Mouse (Mus musculus) lung, embryonic 14.5 days (tissue): ENCODE data around the gene Nlrx1. TPM values are rescaled to one million over a fixed set of nuclear protein-coding genes. Genes with fewer than 3 reads are reported as not detected.
"Not testable (repeated sequence)": the region's sequence is repeated elsewhere in the genome, so short reads cannot be mapped to it uniquely, and the experiment has no call there.

Experiments
- ATAC-seq: fragments of 200-750 bp; cut with Nextera tagmentation; 2 replicates; pipeline ENCODE4 v1.8.0; 2017; ENCODE audit warnings: mild to moderate bottlenecking, moderate TSS enrichment, moderate library complexity; ENCODE audit not compliant: insufficient read depth
- DNase-seq: peaks from one replicate; pipeline ENCODE4 v3.0.0-alpha.2; 2015
- H3K27ac ChIP-seq: fragments of 300-500 bp; sonication (generic); 2 replicates; pipeline ENCODE4 v1.5.1; 2014; ENCODE audit warnings: low read depth, mild to moderate bottlenecking, moderate library complexity
- H3K27me3 ChIP-seq: fragments of 300-500 bp; sonication (generic); 2 replicates; pipeline ENCODE4 v1.6.1; 2014; ENCODE audit warnings: low read length, control low read depth; ENCODE audit not compliant: insufficient read depth
- H3K36me3 ChIP-seq: fragments of 300-500 bp; sonication (generic); 2 replicates; pipeline ENCODE4 v1.6.1; 2014; ENCODE audit warnings: control low read depth; ENCODE audit not compliant: insufficient read depth
- H3K4me1 ChIP-seq: fragments of 300-500 bp; sonication (generic); 2 replicates; pipeline ENCODE4 v1.6.1; 2014; ENCODE audit warnings: antibody characterized with exemption, control low read depth; ENCODE audit not compliant: insufficient read depth
- H3K4me2 ChIP-seq: fragments of 300-500 bp; sonication (generic); 2 replicates; pipeline ENCODE4 v1.6.1; 2014; ENCODE audit warnings: mild to moderate bottlenecking
- H3K4me3 ChIP-seq: fragments of 300-500 bp; sonication (generic); 2 replicates; pipeline ENCODE4 v1.5.1; 2014; ENCODE audit warnings: low read depth, low read length
- H3K9ac ChIP-seq: fragments of 300-500 bp; sonication (generic); 2 replicates; pipeline ENCODE4 v1.6.1; 2014
- H3K9me3 ChIP-seq: fragments of 300-500 bp; sonication (generic); 2 replicates; pipeline ENCODE4 v1.6.1; 2016; ENCODE audit warnings: low read depth, low read length, control low read depth
- CTCF ChIP-seq: IDR thresholded peaks from 2 replicates; pipeline ENCODE4 v1.5.1; 2016; ENCODE audit warnings: antibody characterized with exemption, low read depth
- WGBS: fragments of 180-500 bp; shearing (Covaris S2); extraction: QIAGEN DNeasy Blood & Tissue Kit; methylation state at CpG from one replicate; pipeline ENCODE4 v1.1.7; 2014; 5-methylcytosine and 5-hydroxymethylcytosine counted together
- polyA plus RNA-seq: library from polyadenylated mRNA; unstranded; fragments of >200 nt; fragmentation: Nextera tagmentation; extraction: Ambion mirVana; gene quantifications from 2 replicates; pipeline ENCODE4 v1.2.1, GENCODE M21; 2014

Gene Nlrx1
- polyA plus RNA-seq, 1 experiment from 2014 or later, result 9.2 TPM

DNA sequence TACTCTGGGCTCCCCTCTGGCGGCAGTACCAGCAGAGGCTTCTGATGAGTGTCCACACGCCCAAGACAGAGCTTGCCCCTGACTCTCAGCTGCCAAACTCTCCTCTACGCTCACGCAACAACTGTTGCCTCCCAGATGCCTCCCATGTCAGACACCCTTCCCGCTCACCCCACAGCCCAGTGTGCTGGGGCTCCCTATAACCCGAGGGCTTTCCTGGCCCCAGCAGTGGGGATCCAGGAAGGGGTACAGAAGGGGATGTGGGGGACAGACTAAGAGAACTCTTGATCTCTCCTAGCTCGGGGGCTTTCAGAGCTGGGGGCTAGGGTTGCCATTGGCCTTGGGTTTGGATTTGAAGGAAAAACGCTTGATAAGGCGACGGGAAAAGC, 42.3 kb upstream of the Nlrx1 start:
- no peak for TF ChIP-seq CTCF
- DNase-seq (no peak), ATAC-seq (no peak)
- Histone ChIP-seq H3K4me1 (peaks cover 5% of the 10 kb centered on the region; the same call in 1 of the 2 replicates), H3K27ac (peak overlapping the region; percentile 66; the same call in 1 of the 2 replicates), H3K36me3 (peaks cover 30% of the 10 kb centered on the region), H3K27me3 (no peaks in the 10 kb centered on the region), H3K9me3 (no peaks in the 10 kb centered on the region), H3K4me3 (no peak overlapping the region), H3K4me2 (peak overlapping the region; percentile 24; the same call in 1 of the 2 replicates), H3K9ac (peak overlapping the region; percentile 47; the same call in 1 of the 2 replicates)
- WGBS, result 26% methylated on average over 10 of the region's 10 CpGs

DNA sequence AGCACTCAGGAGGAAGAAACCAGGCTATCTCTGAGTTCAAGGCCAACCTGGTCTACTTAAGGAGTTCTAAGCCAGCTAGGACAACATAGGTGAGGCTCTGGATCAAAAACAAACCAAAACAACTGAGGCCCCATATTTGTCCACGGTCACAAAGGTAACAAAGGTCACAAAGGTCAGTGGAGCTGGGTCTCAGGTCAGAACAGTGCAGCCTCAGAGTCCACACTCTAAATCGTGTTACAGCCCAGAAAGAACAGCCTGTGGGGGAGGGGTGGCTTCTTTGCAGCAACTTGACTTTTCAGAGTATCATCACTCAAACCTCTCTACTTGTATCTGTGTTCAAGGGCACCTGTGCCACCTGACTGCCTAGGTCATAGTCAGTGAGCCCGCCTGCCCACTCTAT, 41.4 kb upstream of the Nlrx1 start:
- no peaks in the 10 kb centered on the region for H3K27me3 ChIP-seq
- H3K27ac ChIP-seq, result no peak overlapping the region
- H3K4me1 ChIP-seq, result peaks cover 5% of the 10 kb centered on the region; the same call in 1 of the 2 replicates
- no peaks in the 10 kb centered on the region for H3K9me3 ChIP-seq
- H3K36me3 ChIP-seq, result peaks cover 20% of the 10 kb centered on the region
- H3K4me2 ChIP-seq, result no peak overlapping the region
- 45% methylated on average over 3 of the region's 3 CpGs for WGBS
- no peak for TF ChIP-seq CTCF
- H3K9ac ChIP-seq, result no peak overlapping the region
- H3K4me3 ChIP-seq, result no peak overlapping the region
- ATAC-seq, result no peak
- no peak for DNase-seq

DNA sequence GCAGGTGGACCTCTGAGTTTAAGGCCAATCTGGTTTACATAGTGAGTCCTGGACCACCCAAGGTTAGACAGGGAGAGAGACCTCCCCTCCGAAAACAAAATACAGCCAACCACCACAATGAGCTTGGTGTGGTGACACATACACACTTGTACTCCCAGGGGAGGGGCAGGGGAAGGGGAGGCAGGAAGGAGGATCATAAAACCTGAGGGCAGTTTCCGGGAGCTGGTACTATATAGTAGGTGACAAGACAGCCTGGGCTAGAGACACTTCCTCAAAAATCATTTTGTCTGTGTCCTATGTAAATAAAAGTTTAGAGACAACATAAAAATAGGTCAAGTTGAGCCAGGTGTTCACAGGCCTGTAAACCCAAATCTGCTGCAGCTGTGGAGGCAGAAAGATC, 38.8 kb upstream of the Nlrx1 start:
- peaks cover 13% of the 10 kb centered on the region; the same call in 1 of the 2 replicates for H3K36me3 ChIP-seq
- no peak overlapping the region for H3K4me3 ChIP-seq
- ATAC-seq (no peak), DNase-seq (no peak)
- no peak overlapping the region for H3K27ac ChIP-seq
- no peak overlapping the region for H3K9ac ChIP-seq
- H3K9me3 ChIP-seq, result no peaks in the 10 kb centered on the region
- WGBS, result 83% methylated on average over 2 of the region's 2 CpGs
- no peaks in the 10 kb centered on the region for H3K27me3 ChIP-seq
- H3K4me1 ChIP-seq, result peaks cover 5% of the 10 kb centered on the region; the same call in 1 of the 2 replicates
- TF ChIP-seq CTCF, result no peak
- no peak overlapping the region for H3K4me2 ChIP-seq

DNA sequence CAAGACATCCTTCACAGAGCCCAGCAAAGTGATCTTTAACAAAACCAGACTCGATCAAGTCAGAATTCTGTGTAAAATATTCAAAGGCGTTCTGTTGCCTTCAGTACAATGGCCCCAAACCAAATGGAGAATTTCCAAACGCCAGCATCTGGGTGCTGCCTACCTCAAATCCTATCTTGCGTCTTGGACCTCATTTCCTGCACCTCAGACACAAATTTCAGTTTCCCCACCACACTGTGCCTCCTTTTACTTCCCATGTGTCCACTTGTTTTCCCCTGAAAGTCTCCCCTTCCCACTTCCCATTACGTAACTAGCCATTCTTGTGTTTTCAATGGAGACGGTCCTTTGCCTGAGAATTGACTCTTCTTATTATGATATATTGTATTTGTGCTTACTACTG, 38.1 kb upstream of the Nlrx1 start:
- ATAC-seq (no peak), DNase-seq (no peak)
- Histone ChIP-seq H3K4me3 (no peak overlapping the region), H3K4me1 (peaks cover 5% of the 10 kb centered on the region; the same call in 1 of the 2 replicates), H3K9me3 (no peaks in the 10 kb centered on the region), H3K27me3 (no peaks in the 10 kb centered on the region), H3K4me2 (no peak overlapping the region), H3K27ac (no peak overlapping the region), H3K9ac (no peak overlapping the region), H3K36me3 (peaks cover 20% of the 10 kb centered on the region)
- WGBS, result 83% methylated on average over 6 of the region's 6 CpGs
- no peak for TF ChIP-seq CTCF

DNA sequence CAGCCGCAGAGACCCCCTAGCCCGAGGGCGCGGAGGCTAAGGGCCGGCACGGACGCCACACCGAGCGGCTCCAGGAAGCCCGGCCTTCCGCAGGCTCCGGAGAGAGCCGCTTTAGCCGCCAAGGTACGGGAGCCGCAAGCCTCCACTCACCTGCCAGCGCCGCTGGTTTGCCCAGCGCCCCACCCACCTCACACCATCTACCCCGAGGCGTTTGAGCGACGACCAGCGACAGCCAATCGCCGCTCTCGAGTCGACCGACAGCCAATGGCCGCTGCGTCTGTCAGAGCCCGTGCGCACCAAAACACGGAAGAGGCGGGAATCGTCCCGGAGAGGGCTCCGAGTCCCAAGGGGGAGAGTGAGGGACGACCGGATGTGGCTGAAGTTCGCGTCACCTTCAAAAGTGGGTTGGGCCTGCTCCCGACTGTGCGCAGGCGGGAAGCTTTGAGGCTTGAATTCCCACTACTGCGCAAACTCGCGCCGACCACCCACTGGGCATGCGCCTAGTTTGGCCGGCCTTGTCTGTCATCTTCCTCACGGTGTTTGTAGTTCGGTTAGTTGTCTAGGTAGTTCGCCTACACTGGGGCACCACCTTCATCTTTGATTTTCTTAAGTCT, 37.2 kb upstream of the Nlrx1 start, which contains the start of gene Hinfp:
Hinfp (minus strand) TSS at position 206 of the 614 bp plus-strand sequence.
- peaks cover 25% of the 10 kb centered on the region for H3K36me3 ChIP-seq
- ATAC-seq (peak; percentile 99), DNase-seq (peak; percentile 100)
- peak within 1 kb of the TSS; percentile 54 for H3K27ac ChIP-seq
- peak within 1 kb of the TSS; percentile 87 for H3K9ac ChIP-seq
- H3K4me3 ChIP-seq, result peak within 1 kb of the TSS; percentile 97
- no peak for TF ChIP-seq CTCF
- no peaks in the 10 kb centered on the region for H3K9me3 ChIP-seq
- under 1% methylated on average over 54 of the region's 54 CpGs for WGBS
- peak within 1 kb of the TSS; percentile 84 for H3K4me2 ChIP-seq
- no peaks in the 10 kb centered on the region for H3K27me3 ChIP-seq
- H3K4me1 ChIP-seq, result 0 out of 2 replicates have a peak, but pooled peaks cover under 1% of the 10 kb centered on the region

DNA sequence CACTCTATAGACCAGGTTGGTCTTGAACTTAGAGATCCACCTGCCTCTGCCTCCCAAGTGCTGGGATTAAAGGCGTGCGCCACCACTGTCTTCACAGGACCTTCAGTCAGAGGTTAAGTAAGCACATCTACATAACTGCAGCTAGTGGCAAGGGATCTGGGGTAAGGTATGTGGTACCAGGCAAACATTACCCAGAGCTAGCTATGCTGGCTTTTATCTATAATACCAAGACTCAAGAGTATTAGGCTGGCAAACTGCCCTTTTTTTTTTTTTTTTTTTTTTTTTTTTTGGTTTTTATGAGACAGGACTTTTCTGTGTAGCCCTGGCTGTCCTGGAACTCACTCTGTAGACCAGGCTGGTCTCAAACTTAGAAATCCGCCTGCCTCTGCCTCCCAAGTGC, 31.6 kb upstream of the Nlrx1 start:
- not testable (repeated sequence) for DNase-seq, H3K9me3 ChIP-seq, H3K4me2 ChIP-seq, H3K27me3 ChIP-seq, H3K4me1 ChIP-seq, H3K9ac ChIP-seq, H3K27ac ChIP-seq, ATAC-seq, H3K4me3 ChIP-seq
- WGBS, result 86% methylated on average over 3 of the region's 3 CpGs
- peaks cover 78% of the 10 kb centered on the region for H3K36me3 ChIP-seq

DNA sequence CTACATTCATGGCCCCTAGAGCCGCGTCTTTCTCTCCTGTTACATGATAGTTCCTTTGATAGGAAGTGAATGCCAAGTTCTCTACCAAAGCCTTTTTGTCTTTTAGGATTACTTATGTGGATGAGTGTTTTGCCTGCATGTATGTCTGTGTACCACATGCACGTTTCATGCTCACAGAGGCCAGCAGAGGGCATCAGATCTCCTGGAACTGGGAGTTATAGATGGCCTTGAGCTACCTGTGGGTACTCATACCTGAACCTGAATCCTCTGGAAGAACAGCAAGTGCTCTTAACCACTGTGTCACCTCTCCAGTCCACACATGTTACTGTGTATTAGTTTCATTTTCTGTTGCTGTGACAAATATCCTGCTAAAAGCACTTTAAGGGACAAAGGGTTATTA, 24.1 kb upstream of the Nlrx1 start:
- DNase-seq, result peak; percentile 71
- TF ChIP-seq CTCF, result peak; percentile 66
- H3K27ac ChIP-seq, result no peak overlapping the region
- H3K4me1 ChIP-seq, result peaks cover 4% of the 10 kb centered on the region; the same call in 1 of the 2 replicates
- 65% methylated on average over 3 of the region's 3 CpGs for WGBS
- H3K27me3 ChIP-seq, result peaks cover 20% of the 10 kb centered on the region
- H3K9ac ChIP-seq, result no peak overlapping the region
- ATAC-seq, result no peak
- H3K4me3 ChIP-seq, result no peak overlapping the region
- H3K4me2 ChIP-seq, result no peak overlapping the region
- no peaks in the 10 kb centered on the region for H3K9me3 ChIP-seq
- peaks cover 48% of the 10 kb centered on the region for H3K36me3 ChIP-seq
